Mouse (Mus musculus) myocyte (in vitro differentiated cells): ENCODE results near the gene Olfr504. TPM values are rescaled to one million over a fixed set of nuclear protein-coding genes. Genes with fewer than 3 reads are reported as not detected.

Experiments used
- H3K27me3 ChIP-seq: one replicate; pipeline ENCODE4 v1.6.1; 2011; ENCODE audit not compliant: control insufficient read depth, insufficient read depth, insufficient read length
- H3K36me3 ChIP-seq: one replicate; pipeline ENCODE4 v1.6.1; 2011; ENCODE audit not compliant: control insufficient read depth, insufficient read depth
- H3K4me2 ChIP-seq: one replicate; pipeline ENCODE4 v1.6.1; 2011; ENCODE audit warnings: low read depth, control low read depth
- H3K4me3 ChIP-seq: one replicate; pipeline ENCODE4 v1.5.1; 2011; ENCODE audit warnings: mild to moderate bottlenecking, control low read depth, moderate library complexity
- H3K79me2 ChIP-seq: one replicate; pipeline ENCODE4 v1.6.1; 2011; ENCODE audit not compliant: control insufficient read depth, insufficient read depth
- H3ac ChIP-seq: one replicate; pipeline ENCODE4 v1.6.1; 2011; ENCODE audit not compliant: control insufficient read depth, insufficient read length
- CEBPB ChIP-seq: IDR thresholded peaks from 2 replicates; pipeline ENCODE4 v1.6.1; 2011; ENCODE audit warnings: mild to moderate bottlenecking, moderate library complexity; ENCODE audit not compliant: poor library complexity, insufficient read depth, severe bottlenecking
- E2F4 ChIP-seq: IDR thresholded peaks from one replicate; pipeline ENCODE4 v1.6.1; 2011; ENCODE audit warnings: mild to moderate bottlenecking, control low read depth, moderate library complexity; ENCODE audit not compliant: insufficient read depth
- MAX ChIP-seq: IDR thresholded peaks from one replicate; pipeline ENCODE4 v1.6.1; 2011; ENCODE audit warnings: low read depth, mild to moderate bottlenecking, control low read depth
- MYOD1 ChIP-seq, 3 experiments: IDR thresholded peaks; one replicate each; pipeline ENCODE4 v1.6.1; 2011; ENCODE audit warnings: control low read depth in 2 of 3, low read depth in 2 of 3, mild to moderate bottlenecking in 2 of 3, moderate library complexity in 1 of 3; ENCODE audit not compliant: insufficient read length in 2 of 3, control insufficient read depth in 1 of 3
- MYOG ChIP-seq, 3 experiments: IDR thresholded peaks; one replicate each; pipeline ENCODE4 v1.6.1; 2011; ENCODE audit warnings: control low read depth in 2 of 3, low read depth in 2 of 3, mild to moderate bottlenecking in 2 of 3; ENCODE audit not compliant: insufficient read length in 2 of 3, control insufficient read depth in 1 of 3, insufficient read depth in 1 of 3
- POLR2A ChIP-seq: IDR thresholded peaks from one replicate; pipeline ENCODE4 v1.6.1; 2011; ENCODE audit warnings: low read depth, mild to moderate bottlenecking, control low read depth, moderate library complexity; ENCODE audit not compliant: insufficient read length
- POLR2AphosphoS2 ChIP-seq: IDR thresholded peaks from one replicate; pipeline ENCODE4 v1.6.1; 2011; ENCODE audit warnings: low read depth, control low read depth; ENCODE audit not compliant: insufficient read length
- REST ChIP-seq: IDR thresholded peaks from one replicate; pipeline ENCODE4 v1.6.1; 2011; ENCODE audit warnings: mild to moderate bottlenecking, control low read depth, moderate library complexity; ENCODE audit not compliant: insufficient read depth, insufficient read length
- SRF ChIP-seq: IDR thresholded peaks from one replicate; pipeline ENCODE4 v1.6.1; 2011; ENCODE audit warnings: low read depth; ENCODE audit not compliant: control insufficient read depth, insufficient read length
- TCF12 ChIP-seq: IDR thresholded peaks from one replicate; pipeline ENCODE4 v1.6.1; 2011; ENCODE audit warnings: mild to moderate bottlenecking, control low read depth; ENCODE audit not compliant: poor library complexity, insufficient read depth, severe bottlenecking
- TCF3 ChIP-seq: IDR thresholded peaks from one replicate; pipeline ENCODE4 v1.6.1; 2011; ENCODE audit warnings: low read depth, control low read depth; ENCODE audit not compliant: insufficient read length
- USF1 ChIP-seq: IDR thresholded peaks from one replicate; pipeline ENCODE4 v1.6.1; 2011; ENCODE audit warnings: low read depth, mild to moderate bottlenecking, control low read depth, moderate library complexity
- polyA plus RNA-seq: library from polyadenylated mRNA; unstranded; fragments of >200 nt; fragmentation: generic; extraction: Trizol; gene quantifications from one replicate; pipeline ENCODE4 v1.2.1, GENCODE M21; 2012; ENCODE audit warnings: missing spikeins

Olfr504 gene
- polyA plus RNA-seq, 1 experiment, result not detected

DNA sequence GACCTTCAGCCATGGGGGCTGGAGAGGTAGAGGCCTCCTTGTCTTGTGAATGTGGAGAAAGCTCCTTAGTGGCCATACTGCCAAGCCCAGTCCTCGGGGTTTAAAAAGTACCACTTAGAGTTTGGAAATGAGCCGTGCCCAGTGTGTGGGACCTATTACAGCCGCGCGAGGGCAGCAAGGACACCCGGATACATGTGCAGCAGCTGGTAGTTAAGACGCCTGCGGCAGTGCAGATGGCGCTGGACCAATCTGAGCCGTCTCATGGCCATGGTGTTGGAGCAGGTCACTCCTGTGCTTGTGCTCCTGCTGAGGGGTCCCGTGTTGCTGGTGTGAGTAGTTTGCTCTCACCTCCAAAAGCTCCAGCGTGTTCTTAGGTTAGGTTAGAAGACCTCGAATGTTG, 23.2 kb downstream of the Olfr504 start:
- TF ChIP-seq E2F4, result no peak
- TF ChIP-seq TCF12, result no peak
- TF ChIP-seq CEBPB, result no peak
- no peak for TF ChIP-seq REST
- TF ChIP-seq POLR2A, result no peak
- no peak for TF ChIP-seq USF1
- TF ChIP-seq MYOD1 (IDR thresholded peaks at IDR 0.05; ENCODE audit: control insufficient read depth in 1 of 3, insufficient read length in 2 of 3, low read depth in 2 of 3), result no peak
- TF ChIP-seq SRF, result no peak
- no peak for TF ChIP-seq TCF3
- no peak for TF ChIP-seq MAX
- TF ChIP-seq MYOG (IDR thresholded peaks at IDR 0.05; ENCODE audit: control insufficient read depth in 1 of 3, insufficient read depth in 1 of 3, insufficient read length in 2 of 3, low read depth in 2 of 3), result no peak
- TF ChIP-seq POLR2AphosphoS2, result no peak
- Histone ChIP-seq H3K79me2 (no peaks in the 10 kb centered on the region), H3K27me3 (no peaks in the 10 kb centered on the region), H3K4me2 (no peak overlapping the region), H3ac (no peak overlapping the region), H3K4me3 (no peak overlapping the region), H3K36me3 (no peaks in the 10 kb centered on the region)

GRCm38 (mm10) chr7:108524965-108525364, 40.6 kb downstream of the Olfr504 start, which contains the start of gene Olfr502:
Gene Olfr502 (minus strand): TSS chr7:108525065.
- Histone ChIP-seq H3K4me2 (no peak within 1 kb of the TSS), H3K27me3 (no peaks in the 10 kb centered on the region), H3ac (no peak within 1 kb of the TSS), H3K4me3 (no peak within 1 kb of the TSS), H3K36me3 (no peaks in the 10 kb centered on the region), H3K79me2 (no peaks in the 10 kb centered on the region)
- TF ChIP-seq E2F4 (no peak), POLR2A (no peak), POLR2AphosphoS2 (no peak)

Other genes starting within 250 kb of the Olfr504 start
- not detected for gene Olfr492, start 242.1 kb downstream of the Olfr504 start, polyA plus RNA-seq
- gene Olfr493, start 218.8 kb downstream of the Olfr504 start, polyA plus RNA-seq, result not detected
- not detected for gene Olfr494, start 200.5 kb downstream of the Olfr504 start, polyA plus RNA-seq
- gene Olfr495, start 172.6 kb downstream of the Olfr504 start, polyA plus RNA-seq, result not detected
- not detected for gene Olfr497, start 145.4 kb downstream of the Olfr504 start, polyA plus RNA-seq
- not detected for gene Olfr498, start 100.5 kb downstream of the Olfr504 start, polyA plus RNA-seq
- gene Olfr502, start 40.7 kb downstream of the Olfr504 start, polyA plus RNA-seq, result not detected
- not detected for gene Olfr503, start 21.3 kb downstream of the Olfr504 start, polyA plus RNA-seq
- not detected for gene Olfr506, start 45.0 kb upstream of the Olfr504 start, polyA plus RNA-seq
- gene Olfr507, start 56.0 kb upstream of the Olfr504 start, polyA plus RNA-seq, result not detected
- not detected for gene Olfr508, start 64.2 kb upstream of the Olfr504 start, polyA plus RNA-seq
- not detected for gene Olfr509, start 86.1 kb upstream of the Olfr504 start, polyA plus RNA-seq
- gene Olfr510, start 100.6 kb upstream of the Olfr504 start, polyA plus RNA-seq, result not detected
- not detected for gene Olfr512, start 147.5 kb upstream of the Olfr504 start, polyA plus RNA-seq
- not detected for gene Olfr513, start 185.2 kb upstream of the Olfr504 start, polyA plus RNA-seq